Mouse (Mus musculus) heart, embryonic 10.5 days (tissue): ENCODE measurements around the gene Pigc. TPM values are rescaled to one million over a fixed set of nuclear protein-coding genes. Genes with fewer than 3 reads are reported as not detected.

ENCODE experiments used
- DNase-seq: peaks from one replicate; pipeline ENCODE4 v3.0.0-alpha.2; 2017; ENCODE audit warnings: low spot score
- H3K27ac ChIP-seq: fragments of 300-500 bp; sonication (generic); 2 replicates; pipeline ENCODE4 v1.5.1; 2016; ENCODE audit warnings: mild to moderate bottlenecking
- H3K27me3 ChIP-seq: fragments of 300-500 bp; sonication (generic); 2 replicates; pipeline ENCODE4 v1.6.1; 2016; ENCODE audit warnings: mild to moderate bottlenecking; ENCODE audit not compliant: poor library complexity, insufficient read depth, severe bottlenecking
- H3K36me3 ChIP-seq: fragments of 300-500 bp; sonication (generic); 2 replicates; pipeline ENCODE4 v1.6.1; 2016; ENCODE audit warnings: mild to moderate bottlenecking, moderate library complexity
- H3K4me1 ChIP-seq: fragments of 300-500 bp; sonication (generic); 2 replicates; pipeline ENCODE4 v1.6.1; 2016; ENCODE audit warnings: mild to moderate bottlenecking
- H3K4me3 ChIP-seq: fragments of 300-500 bp; sonication (generic); 2 replicates; pipeline ENCODE4 v1.5.1; 2016; ENCODE audit warnings: mild to moderate bottlenecking, moderate library complexity
- H3K9me3 ChIP-seq: fragments of 300-500 bp; sonication (generic); 2 replicates; pipeline ENCODE4 v1.6.1; 2016; ENCODE audit warnings: mild to moderate bottlenecking, moderate library complexity
- WGBS: fragments of 180-500 bp; shearing (Covaris S2); methylation state at CpG from one replicate; pipeline ENCODE4 v1.1.7; 2016; 5-methylcytosine and 5-hydroxymethylcytosine counted together
- polyA plus RNA-seq: library from polyadenylated mRNA; unstranded; fragments of >200 nt; fragmentation: Nextera tagmentation; extraction: Ambion mirVana; gene quantifications from 2 replicates; pipeline ENCODE4 v1.2.1, GENCODE M21; 2016

The Pigc gene
- polyA plus RNA-seq, 1 experiment from 2014 or later: 29.9 TPM

DNA sequence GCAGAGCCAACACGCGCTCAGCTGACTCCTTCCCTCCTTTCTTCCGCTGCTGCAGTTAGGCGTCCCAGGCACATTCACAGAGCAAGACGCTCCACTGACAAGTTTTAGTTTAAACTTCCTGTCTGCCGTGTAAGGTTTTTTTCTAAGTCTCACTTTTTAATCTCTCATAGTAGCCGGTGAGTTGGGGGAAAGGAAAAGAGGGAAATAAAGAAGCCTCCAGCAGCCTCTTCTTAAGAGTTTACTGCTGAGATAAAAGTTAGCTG, 35.5 kb downstream of the Pigc start:
- peaks cover 47% of the 10 kb centered on the region for H3K4me1 ChIP-seq

DNA sequence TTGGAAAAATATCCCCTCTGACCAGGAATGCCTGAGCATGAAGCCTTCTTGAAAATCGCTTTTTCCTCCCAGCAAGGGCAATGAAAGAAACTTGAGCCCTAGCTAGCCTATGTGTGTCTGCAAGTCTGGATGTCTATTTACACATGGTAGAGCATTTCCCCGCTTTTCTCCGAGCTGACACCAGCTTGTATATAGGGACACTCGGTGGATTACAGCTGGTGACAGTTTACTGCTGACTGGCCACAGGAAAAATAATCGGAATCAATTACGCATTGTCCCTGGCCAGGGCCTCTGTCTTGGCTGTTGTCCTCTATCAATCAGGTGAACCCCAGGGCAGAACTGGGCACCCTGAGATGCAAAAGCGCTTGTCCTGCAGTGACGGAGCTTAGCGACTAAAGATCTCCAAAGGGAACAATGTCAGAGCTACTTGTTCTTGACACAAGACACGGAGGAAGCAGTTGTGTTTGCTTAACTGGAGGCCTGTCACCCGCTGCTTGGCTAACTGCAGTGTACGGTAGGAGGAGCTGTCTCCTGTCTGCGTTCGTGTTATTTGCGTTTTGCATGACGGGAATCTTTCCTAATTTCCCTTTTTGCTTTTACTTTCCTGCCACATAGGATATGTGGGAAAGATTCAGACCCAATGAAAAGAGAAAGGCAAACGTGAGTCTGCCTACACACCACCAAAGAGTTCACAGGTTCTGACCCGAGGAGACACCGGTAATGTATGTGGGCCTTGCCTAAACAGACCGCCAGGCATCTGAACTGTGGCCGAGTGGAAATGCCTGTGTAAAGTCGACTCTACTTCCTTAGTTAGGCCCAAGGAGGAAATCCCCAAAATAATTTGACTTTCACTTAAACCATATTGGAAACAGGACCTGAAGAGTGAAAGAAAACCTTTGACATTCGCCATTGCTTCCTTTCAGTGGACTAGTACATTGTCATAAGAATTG, 36.1 kb downstream of the Pigc start:
- no peak for DNase-seq
- H3K27ac ChIP-seq: peak overlapping the region; percentile 83
- no peaks in the 10 kb centered on the region for H3K9me3 ChIP-seq
- H3K36me3 ChIP-seq: no peaks in the 10 kb centered on the region
- no peak overlapping the region for H3K4me3 ChIP-seq
- H3K4me1 ChIP-seq: peaks cover 45% of the 10 kb centered on the region
- WGBS: 63% methylated on average over 23 of the region's 23 CpGs
- H3K27me3 ChIP-seq: no peaks in the 10 kb centered on the region

More for the DNA sequence above, 35.5 kb downstream of the Pigc start:
- peak overlapping the region; percentile 83 for H3K27ac ChIP-seq
- 38% methylated on average over 7 of the region's 7 CpGs for WGBS
- H3K36me3 ChIP-seq: no peaks in the 10 kb centered on the region
- H3K27me3 ChIP-seq: no peaks in the 10 kb centered on the region
- H3K9me3 ChIP-seq: no peaks in the 10 kb centered on the region
- no peak for DNase-seq
- no peak overlapping the region for H3K4me3 ChIP-seq

DNA sequence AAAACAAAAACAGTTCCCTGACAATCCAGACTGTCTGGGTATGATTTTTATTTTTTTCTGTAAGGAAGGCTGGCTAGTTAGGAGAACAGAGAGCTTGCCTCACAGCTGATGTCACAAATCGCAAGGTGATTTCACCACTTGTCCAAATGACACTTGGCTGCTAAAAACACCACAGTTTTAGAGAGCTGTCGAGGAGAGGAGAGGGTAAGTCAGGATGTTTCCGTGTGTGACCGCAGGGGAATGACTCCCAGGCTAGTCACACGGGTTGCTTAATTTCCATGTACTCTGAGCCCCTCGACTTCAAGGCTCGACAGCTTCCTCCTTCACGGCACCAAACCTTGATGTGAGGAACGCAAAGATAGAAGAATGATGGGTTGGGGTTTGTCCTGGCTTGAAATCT, 37.1 kb downstream of the Pigc start:
- no peak overlapping the region for H3K4me3 ChIP-seq
- peak overlapping the region; percentile 67; the same call in 1 of the 2 replicates for H3K27ac ChIP-seq
- DNase-seq: no peak
- peaks cover 40% of the 10 kb centered on the region for H3K4me1 ChIP-seq
- 62% methylated on average over 9 of the region's 9 CpGs for WGBS
- H3K36me3 ChIP-seq: no peaks in the 10 kb centered on the region
- no peaks in the 10 kb centered on the region for H3K27me3 ChIP-seq
- H3K9me3 ChIP-seq: no peaks in the 10 kb centered on the region

DNA sequence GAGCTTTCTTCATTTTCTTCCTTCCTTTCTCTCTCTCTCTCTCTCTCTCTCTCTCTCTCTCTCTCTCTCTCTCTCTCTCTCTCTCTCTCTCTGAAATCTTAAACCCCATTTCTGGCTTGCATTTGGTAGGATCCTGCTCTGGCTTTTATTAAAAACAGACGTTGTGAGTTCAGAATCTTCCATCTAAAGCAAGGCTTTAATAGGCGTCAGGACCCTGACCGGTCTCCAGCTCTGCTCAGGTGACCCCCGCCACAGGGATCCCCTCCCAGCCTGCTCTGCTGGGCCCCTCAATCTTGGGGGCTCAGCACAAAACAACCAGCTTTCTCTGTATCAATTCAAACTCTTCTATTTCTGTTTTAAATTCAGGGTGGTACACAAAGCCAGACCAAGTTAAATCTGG, 39.2 kb downstream of the Pigc start:
- no peak for DNase-seq
- peaks cover 51% of the 10 kb centered on the region for H3K4me1 ChIP-seq
- WGBS: 65% methylated on average over 4 of the region's 4 CpGs

DNA sequence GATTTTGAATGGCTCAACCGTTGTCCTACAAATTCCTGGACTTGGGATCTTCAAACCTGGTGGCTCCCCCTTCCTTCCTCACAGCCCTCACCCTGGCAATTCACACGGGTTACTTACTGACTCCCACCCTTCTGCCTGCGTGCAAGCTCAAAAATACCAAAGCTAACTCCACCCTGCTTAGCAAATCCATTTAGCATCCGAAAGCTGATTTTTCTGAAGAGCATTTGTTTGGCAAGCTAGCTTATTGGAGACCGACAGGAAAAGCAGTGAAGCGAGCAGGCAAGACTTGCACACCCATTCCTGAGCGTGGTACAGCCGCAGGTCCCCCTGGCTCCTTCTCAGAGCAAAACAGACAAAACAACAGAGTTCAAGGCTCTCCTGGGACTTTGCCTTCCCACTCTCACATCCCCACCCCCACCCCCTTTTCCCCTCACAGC, 39.7 kb downstream of the Pigc start:
- no peak for DNase-seq
- H3K36me3 ChIP-seq: no peaks in the 10 kb centered on the region
- no peaks in the 10 kb centered on the region for H3K9me3 ChIP-seq
- no peak overlapping the region for H3K4me3 ChIP-seq
- WGBS: 44% methylated on average over 8 of the region's 8 CpGs
- peaks cover 53% of the 10 kb centered on the region for H3K4me1 ChIP-seq
- H3K27ac ChIP-seq: peak overlapping the region; percentile 83
- no peaks in the 10 kb centered on the region for H3K27me3 ChIP-seq

More for the DNA sequence above, 39.2 kb downstream of the Pigc start:
- Histone ChIP-seq H3K27ac (peak overlapping the region; percentile 83), H3K27me3 (no peaks in the 10 kb centered on the region), H3K4me3 (no peak overlapping the region), H3K9me3 (no peaks in the 10 kb centered on the region), H3K36me3 (no peaks in the 10 kb centered on the region)

DNA sequence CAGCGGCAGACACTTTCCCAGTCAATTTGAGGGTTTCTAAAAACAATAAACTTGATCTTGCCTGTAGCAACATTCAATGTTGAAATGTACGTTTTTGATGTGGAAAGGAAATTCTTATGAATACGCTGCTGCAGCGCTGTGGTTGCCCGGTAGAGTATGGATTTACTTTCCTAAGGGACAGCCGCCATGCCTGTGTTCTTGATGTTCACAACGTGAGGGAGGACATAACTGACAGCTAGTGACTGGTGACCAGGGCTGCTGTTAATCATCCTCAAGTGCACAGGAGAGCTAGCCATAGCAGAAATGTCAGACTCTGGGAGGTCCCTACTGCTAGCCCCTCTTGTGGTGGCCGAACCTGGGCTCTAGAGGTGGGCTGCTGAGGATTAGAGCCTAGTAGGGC, 40.1 kb downstream of the Pigc start:
- Histone ChIP-seq H3K4me1 (peaks cover 50% of the 10 kb centered on the region), H3K4me3 (no peak overlapping the region), H3K27me3 (no peaks in the 10 kb centered on the region), H3K36me3 (no peaks in the 10 kb centered on the region), H3K27ac (peak overlapping the region; percentile 83), H3K9me3 (no peaks in the 10 kb centered on the region)
- no peak for DNase-seq
- 52% methylated on average over 8 of the region's 8 CpGs for WGBS

DNA sequence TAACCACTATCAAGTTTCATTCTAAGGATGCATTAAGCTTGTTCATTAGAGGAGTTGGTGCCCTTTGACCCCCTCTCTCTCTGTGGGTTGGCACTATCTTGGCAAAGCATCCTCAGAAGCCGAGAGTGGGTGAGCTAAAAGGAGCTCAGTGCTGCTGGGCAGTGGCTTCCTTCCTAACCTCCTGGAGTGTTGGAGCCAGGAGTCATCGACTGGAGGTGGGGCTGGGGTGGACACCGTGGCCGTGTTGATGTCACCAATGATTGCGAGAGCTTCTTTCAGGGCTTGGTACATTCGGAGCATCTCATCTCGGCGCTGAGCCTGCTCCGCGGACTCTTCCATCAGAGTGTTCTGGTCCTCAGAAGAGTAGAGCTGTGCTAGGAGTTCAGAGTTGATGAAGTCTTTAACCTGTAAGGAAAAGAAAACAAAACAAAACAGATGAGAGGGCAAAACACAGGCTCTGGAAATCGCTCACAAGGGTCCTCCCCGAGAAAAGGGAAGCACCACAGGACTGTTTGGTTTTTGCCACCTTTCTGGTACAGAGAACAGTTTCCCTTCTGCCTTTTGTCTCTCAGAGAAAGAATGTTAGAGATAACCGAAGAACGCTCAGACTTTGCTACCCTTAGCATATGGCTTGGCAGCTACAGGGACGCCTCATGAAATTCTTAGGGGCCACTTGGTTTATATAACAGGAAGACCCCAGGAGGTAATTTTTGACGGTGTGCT, 42.7 kb downstream of the Pigc start:
- WGBS: 39% methylated on average over 16 of the region's 16 CpGs
- Histone ChIP-seq H3K9me3 (no peaks in the 10 kb centered on the region), H3K4me1 (peaks cover 54% of the 10 kb centered on the region), H3K27ac (peak overlapping the region; percentile 63), H3K36me3 (no peaks in the 10 kb centered on the region), H3K27me3 (no peaks in the 10 kb centered on the region), H3K4me3 (no peak overlapping the region; the same call in 1 of the 2 replicates)
- DNase-seq: no peak

DNA sequence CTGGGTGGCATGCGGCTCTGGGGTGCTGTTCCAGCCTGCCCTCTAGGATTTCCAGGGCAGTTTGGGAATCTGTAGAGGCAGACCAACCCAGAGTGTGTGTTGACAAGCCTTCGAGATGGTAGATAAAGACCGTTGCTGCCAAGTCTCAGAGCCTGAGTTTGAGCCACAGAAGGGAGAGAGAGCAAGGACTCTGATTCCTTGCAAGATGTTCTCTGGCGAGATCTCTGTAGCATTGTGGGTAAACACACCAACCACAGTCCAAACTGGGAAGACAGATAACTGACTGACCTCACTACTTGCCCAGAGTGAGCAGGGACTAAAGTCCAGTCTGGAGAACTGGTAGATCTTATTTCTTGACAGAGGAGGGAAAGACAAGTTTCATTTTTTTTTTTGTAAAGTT, 44.6 kb downstream of the Pigc start:
- DNase-seq: no peak
- Histone ChIP-seq H3K27ac (peak overlapping the region; percentile 76), H3K4me3 (no peak overlapping the region), H3K27me3 (no peaks in the 10 kb centered on the region), H3K9me3 (no peaks in the 10 kb centered on the region), H3K4me1 (peaks cover 49% of the 10 kb centered on the region), H3K36me3 (no peaks in the 10 kb centered on the region)
- 11% methylated on average over 4 of the region's 4 CpGs for WGBS

DNA sequence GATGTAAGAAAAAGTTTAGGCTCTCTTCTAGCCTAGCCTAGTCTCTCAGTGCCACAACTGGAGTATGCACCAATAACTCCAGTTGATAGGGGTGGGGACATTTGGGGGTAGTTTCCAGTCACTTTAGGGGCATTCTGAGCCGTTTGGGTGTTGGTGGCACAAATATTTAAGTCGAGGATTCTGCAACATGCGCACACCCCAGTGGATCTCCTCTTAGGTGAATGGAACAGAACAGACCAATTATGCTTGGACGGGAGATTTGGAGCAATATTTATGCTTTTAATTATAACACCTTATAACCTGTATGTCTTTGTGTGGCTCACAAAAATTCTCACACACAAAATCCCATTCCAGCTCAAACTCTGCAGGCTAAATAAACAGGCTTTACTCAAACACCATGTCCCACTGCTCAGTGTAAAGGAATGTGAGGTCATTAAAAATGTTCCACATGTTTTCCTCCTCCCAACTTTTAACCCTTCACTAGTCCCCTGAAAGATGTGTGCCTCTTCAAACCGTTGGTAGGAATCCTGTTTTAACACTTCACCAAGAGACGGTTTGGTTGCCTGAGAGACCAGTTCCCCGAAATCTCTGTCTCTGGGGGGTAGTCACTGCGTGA, 46.4 kb downstream of the Pigc start:
- peaks cover 44% of the 10 kb centered on the region for H3K4me1 ChIP-seq
- H3K4me3 ChIP-seq: no peak overlapping the region
- DNase-seq: peak; percentile 33
- H3K27me3 ChIP-seq: no peaks in the 10 kb centered on the region
- peak overlapping the region; percentile 67 for H3K27ac ChIP-seq
- no peaks in the 10 kb centered on the region for H3K36me3 ChIP-seq
- no peaks in the 10 kb centered on the region for H3K9me3 ChIP-seq
- WGBS: 60% methylated on average over 8 of the region's 8 CpGs

DNA sequence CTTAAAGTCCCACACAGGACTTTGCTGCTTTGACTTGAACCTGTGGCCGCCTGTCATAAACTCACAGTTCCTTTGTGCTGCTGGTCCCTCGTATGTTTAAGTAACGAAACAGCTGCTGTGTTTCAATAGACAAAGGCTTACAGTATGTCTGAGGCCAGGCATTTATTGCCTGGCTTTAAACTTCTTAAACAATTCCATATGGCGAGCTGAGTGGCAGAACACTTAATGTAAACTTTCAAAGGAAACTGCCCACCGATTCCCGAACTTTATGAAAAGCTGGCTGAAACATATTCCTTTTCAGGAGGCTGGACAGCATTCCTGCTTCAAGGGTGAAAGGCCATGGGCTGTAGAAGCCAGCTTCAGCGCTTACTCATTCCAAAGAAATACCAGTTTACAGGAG, 48.0 kb downstream of the Pigc start:
- no peak for DNase-seq
- WGBS: 51% methylated on average over 7 of the region's 7 CpGs
- Histone ChIP-seq H3K9me3 (no peaks in the 10 kb centered on the region), H3K4me3 (no peak overlapping the region), H3K4me1 (peaks cover 45% of the 10 kb centered on the region), H3K27me3 (no peaks in the 10 kb centered on the region), H3K27ac (peak overlapping the region; percentile 65; the same call in 1 of the 2 replicates), H3K36me3 (no peaks in the 10 kb centered on the region)

DNA sequence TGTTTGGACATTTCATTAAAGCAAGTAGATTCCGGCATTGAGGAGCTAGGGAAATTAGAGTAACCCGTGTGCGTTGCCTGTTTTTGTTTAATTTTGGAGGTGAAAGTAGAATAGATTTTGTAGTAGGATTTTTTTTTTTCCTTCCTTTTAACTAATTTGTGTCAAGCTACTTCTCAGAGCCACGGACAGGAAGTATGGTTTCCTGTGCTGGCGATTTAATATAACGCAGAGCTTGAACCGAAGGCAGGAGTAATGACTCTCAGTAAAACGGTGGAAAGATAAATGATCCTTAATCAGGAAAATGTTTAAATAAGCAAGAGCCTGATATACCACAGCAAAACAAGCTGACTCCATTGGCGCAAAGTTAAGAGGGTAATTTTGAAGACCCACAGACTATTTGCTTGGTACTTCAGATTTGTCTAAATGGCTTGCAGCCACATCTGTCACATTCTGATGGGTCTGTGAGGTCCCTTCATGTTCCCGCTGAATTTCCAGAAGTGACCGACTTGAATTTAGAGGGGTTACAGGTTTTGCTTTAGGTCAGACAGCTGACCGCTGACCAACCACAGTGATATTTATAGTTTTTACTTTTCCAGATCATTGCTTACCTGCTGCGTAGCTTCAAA, 49.1 kb downstream of the Pigc start:
- no peak for DNase-seq
- no peak overlapping the region for H3K4me3 ChIP-seq
- 59% methylated on average over 13 of the region's 13 CpGs for WGBS

DNA sequence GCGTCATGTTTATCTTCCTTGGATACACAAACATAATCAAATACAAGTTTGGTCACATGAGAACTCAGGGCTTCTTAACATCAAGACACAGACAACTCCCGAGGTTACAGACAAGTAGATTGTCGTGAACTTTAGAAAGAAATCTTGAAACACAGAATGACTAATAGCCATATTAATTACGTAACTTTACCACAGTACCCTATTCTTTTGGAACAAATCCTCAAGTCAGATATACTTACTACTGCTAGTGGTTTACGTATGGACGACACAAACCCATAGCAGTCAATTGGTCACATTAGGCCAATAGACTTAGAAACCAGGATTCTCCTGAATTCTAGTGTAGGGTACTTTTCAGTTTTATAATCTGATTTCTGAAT, 49.6 kb downstream of the Pigc start:
- Histone ChIP-seq H3K4me1 (peaks cover 36% of the 10 kb centered on the region), H3K27ac (0 out of 2 replicates have a peak overlapping the region, but pooled peaks have one; percentile 30), H3K36me3 (no peaks in the 10 kb centered on the region), H3K4me3 (no peak overlapping the region), H3K27me3 (no peaks in the 10 kb centered on the region), H3K9me3 (no peaks in the 10 kb centered on the region)
- no peak for DNase-seq
- 74% methylated on average over 6 of the region's 6 CpGs for WGBS

More for the DNA sequence above, 49.1 kb downstream of the Pigc start:
- Histone ChIP-seq H3K36me3 (no peaks in the 10 kb centered on the region), H3K4me1 (peaks cover 41% of the 10 kb centered on the region), H3K27ac (peak overlapping the region; percentile 65; the same call in 1 of the 2 replicates), H3K9me3 (no peaks in the 10 kb centered on the region), H3K27me3 (no peaks in the 10 kb centered on the region)
